In the genomic region with DNA sequence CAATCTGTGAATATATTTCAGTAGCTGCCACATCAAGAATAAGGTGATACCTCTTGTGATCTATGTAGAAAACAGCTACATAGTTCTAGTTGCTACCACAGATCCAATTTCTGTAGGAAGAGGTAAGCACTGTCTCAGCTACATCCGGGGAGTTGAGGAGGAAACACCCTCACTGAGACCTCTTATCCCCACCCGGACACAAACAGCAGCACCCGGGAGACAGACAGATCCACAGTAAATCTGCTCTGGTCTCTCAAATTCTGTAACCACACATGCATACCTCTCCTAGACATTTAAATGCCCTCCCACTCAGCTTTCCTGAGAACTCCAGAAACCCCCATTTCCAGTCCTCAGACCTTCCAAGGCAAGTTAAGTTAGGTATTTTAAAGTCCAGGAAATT, we compare ENCODE assay signal across 7 mouse cellular contexts. TPM values are rescaled to one million over a fixed set of nuclear protein-coding genes. Genes with fewer than 3 reads are reported as not detected.
A peak's percentile ranks its signal among the peaks of the same experiment; 100 is the strongest.
DNase-seq lines count a peak whose midpoint lies in the region; ATAC-seq lines count a peak whose summit lies in the region.

No protein-coding gene starts in this region.

- H3K9me3 ChIP-seq in hindbrain, embryonic 15.5 days = no peaks in the 10 kb centered on the region

- no peaks in the 10 kb centered on the region for H3K27me3 ChIP-seq in hindbrain, embryonic 15.5 days

- peak overlapping the region; percentile 77 for H3K27ac ChIP-seq in brown adipose tissue, adult 24 weeks (replicated peaks; ENCODE audit: low read depth, low read length)
- H3K27ac ChIP-seq in hindbrain, embryonic 15.5 days (replicated peaks) = no peak overlapping the region

- no peaks in the 10 kb centered on the region for H3K36me3 ChIP-seq in hindbrain, embryonic 15.5 days

- H3K9ac ChIP-seq in hindbrain, embryonic 15.5 days = no peak overlapping the region

- peak overlapping the region; percentile 73 for H3K4me2 ChIP-seq in hindbrain, embryonic 15.5 days

- peak overlapping the region; percentile 92 for H3K4me3 ChIP-seq in brown adipose tissue, adult 24 weeks (ENCODE audit: insufficient read depth, low read depth, low read length)
- peak overlapping the region; percentile 63 for H3K4me3 ChIP-seq in hindbrain, embryonic 15.5 days

- DNase-seq in Muller cell, postnatal 12 days (ENCODE audit: inconsistent ontology term) = peak; percentile 44
- peak; percentile 33 for DNase-seq in lung, postnatal 10 days
- no peak for DNase-seq in spleen, postnatal 14 days (ENCODE audit: low spot score in 2 of 2)
- no peak for DNase-seq in layer of hippocampus, adult 11-12 months (ENCODE audit: low spot score)

- H3K4me1 ChIP-seq in brown adipose tissue, adult 24 weeks (ENCODE audit: control insufficient read depth, insufficient read depth, insufficient read length, low read length) = no peaks in the 10 kb centered on the region; the same call in 1 of the 2 replicates
- peaks cover 13% of the 10 kb centered on the region for H3K4me1 ChIP-seq in hindbrain, embryonic 15.5 days (replicated peaks)

- no peak for ATAC-seq in hindbrain, embryonic 15.5 days (ENCODE audit: low FRiP score, low read depth)
- ATAC-seq in inflammation-experienced regulatory T-cells, adult 6 months = no peak

- 58% methylated on average over 3 of the region's 3 CpGs for WGBS in hindbrain, embryonic 15.5 days

RNA-seq across cellular contexts. Expression of a gene that starts 2.0 kb away (rescaled TPM):
- polyA plus RNA-seq in brown adipose tissue, adult 24 weeks (2012; ENCODE audit: insufficient read depth, insufficient read length, missing spikeins) = 215 and 251 TPM in 2 replicates
- 9.1 and 9.7 TPM in 2 replicates for polyA plus RNA-seq in hindbrain, embryonic 15.5 days (2015; fragmentation: Nextera tagmentation; extraction: Ambion mirVana)
- polyA plus RNA-seq in inflammation-experienced regulatory T-cells, adult 6 months (2017; shearing (Covaris generic)) = under 1 TPM in 1 of 3 experiments, not detected in 2; 0.09 TPM

Comparison
In these comparisons a context has a peak if more than half of its experiments do, and no peak if none do; other contexts are left out.
1. DNase-seq: peak in Muller cell, postnatal 12 days (single experiment) and lung, postnatal 10 days (single experiment); none in spleen, postnatal 14 days (0 of 2) and layer of hippocampus, adult 11-12 months (single experiment).
2. RNA of a gene that starts 2.0 kb away (polyA plus RNA-seq): 215 to 251 TPM in brown adipose tissue, adult 24 weeks; 9.1 to 9.7 TPM in hindbrain, embryonic 15.5 days and 0.09 TPM in inflammation-experienced regulatory T-cells, adult 6 months; every median in the first group is over 10 times any median in the second.